Mouse (Mus musculus) limb, embryonic 14.5 days (tissue): ENCODE data around the gene Hoxc12. TPM values are rescaled to one million over a fixed set of nuclear protein-coding genes. Genes with fewer than 3 reads are reported as not detected.

ENCODE experiments used
- ATAC-seq: fragments of 200-750 bp; cut with Nextera tagmentation; 2 replicates; pipeline ENCODE4 v1.8.0; 2017; ENCODE audit warnings: low read depth, moderate number of reproducible peaks, moderate TSS enrichment; ENCODE audit not compliant: low FRiP score
- DNase-seq: peaks from one replicate; pipeline ENCODE4 v3.0.0-alpha.2; 2015; ENCODE audit warnings: low spot score
- H3K27ac ChIP-seq: fragments of 300-500 bp; sonication (generic); replicated peaks from 2 replicates; pipeline ENCODE4 v1.5.1; 2014; ENCODE audit warnings: low read depth, mild to moderate bottlenecking, low read length, moderate library complexity, mixed read lengths
- H3K27me3 ChIP-seq: fragments of 300-500 bp; sonication (generic); 2 replicates; pipeline ENCODE4 v1.6.1; 2014; ENCODE audit warnings: low read length, mixed read lengths; ENCODE audit not compliant: control insufficient read depth, insufficient read depth
- H3K36me3 ChIP-seq: fragments of 300-500 bp; sonication (generic); 2 replicates; pipeline ENCODE4 v1.6.1; 2014; ENCODE audit warnings: mild to moderate bottlenecking, low read length, moderate library complexity, mixed read lengths; ENCODE audit not compliant: control insufficient read depth, insufficient read depth
- H3K4me1 ChIP-seq: fragments of 300-500 bp; sonication (generic); 2 replicates; pipeline ENCODE4 v1.6.1; 2014; ENCODE audit warnings: antibody characterized with exemption, low read length, mixed read lengths; ENCODE audit not compliant: control insufficient read depth, insufficient read depth
- H3K4me2 ChIP-seq: fragments of 300-500 bp; sonication (generic); replicated peaks from 2 replicates; pipeline ENCODE4 v1.6.1; 2014; ENCODE audit warnings: low read depth, mild to moderate bottlenecking, low read length, moderate library complexity; ENCODE audit not compliant: severe bottlenecking
- H3K4me3 ChIP-seq: fragments of 300-500 bp; sonication (generic); replicated peaks from 2 replicates; pipeline ENCODE4 v1.5.1; 2014; ENCODE audit warnings: low read length
- H3K9ac ChIP-seq: fragments of 300-500 bp; sonication (generic); 2 replicates; pipeline ENCODE4 v1.6.1; 2014; ENCODE audit warnings: mild to moderate bottlenecking, low read depth, low read length, moderate library complexity; ENCODE audit not compliant: severe bottlenecking
- H3K9me3 ChIP-seq: fragments of 300-500 bp; sonication (generic); 2 replicates; pipeline ENCODE4 v1.6.1; 2016; ENCODE audit warnings: low read length; ENCODE audit not compliant: control insufficient read depth
- POLR2A ChIP-seq: fragments of 200-500 bp; IDR thresholded peaks from 2 replicates; pipeline ENCODE4 v1.8.0; 2012; ENCODE audit warnings: inconsistent platforms, mild to moderate bottlenecking, moderate library complexity, borderline replicate concordance; ENCODE audit not compliant: insufficient read depth, insufficient read length; ENCODE audit errors: extremely low read depth
- WGBS: fragments of 180-500 bp; shearing (Covaris S2); extraction: QIAGEN DNeasy Blood & Tissue Kit; methylation state at CpG from one replicate; pipeline ENCODE4 v1.1.7; 2014; 5-methylcytosine and 5-hydroxymethylcytosine counted together
- polyA plus RNA-seq, 2 experiments: library from polyadenylated mRNA; depleted of rRNA in 1 of 2; stranded (reverse) in 1 of 2; unstranded in 1 of 2; fragments of >200 nt; fragmentation: Nextera tagmentation in 1 of 2; extraction: Ambion mirVana in 1 of 2; gene quantifications; 2 replicates each; pipeline versions ENCODE4 v1.2.1 to v1.2.3; 2012 to 2014

The Hoxc12 gene
- polyA plus RNA-seq, 2 experiments, result 3.6 to 4.2 TPM

DNA sequence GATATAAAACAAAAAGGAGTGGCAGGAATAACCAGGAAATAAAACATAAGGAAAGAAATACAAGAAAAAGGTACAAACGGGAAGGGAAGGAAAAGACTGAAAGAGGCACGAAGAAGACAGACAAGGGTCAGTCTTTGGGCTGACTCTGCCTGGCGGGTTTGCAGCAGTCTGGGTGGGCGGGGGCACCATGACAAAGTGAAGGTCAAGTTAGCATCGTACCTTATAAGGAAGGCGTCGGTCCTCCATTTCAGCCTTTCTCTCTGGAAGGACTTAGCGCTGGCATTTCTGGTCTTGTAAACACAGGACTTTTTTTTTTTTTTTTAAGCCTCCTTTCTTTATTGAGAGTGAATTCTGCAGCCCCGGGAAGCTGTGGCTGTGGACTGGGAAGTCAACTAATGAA lies 10.7 kb downstream of the Hoxc12 start:
- ATAC-seq (no peak), DNase-seq (no peak)
- Histone ChIP-seq H3K9ac (no peak overlapping the region), H3K4me2 (peak overlapping the region; percentile 8), H3K9me3 (no peaks in the 10 kb centered on the region), H3K4me3 (peak overlapping the region; percentile 13; the same call in 1 of the 2 replicates), H3K27ac (peak overlapping the region; percentile 15; the same call in 1 of the 2 replicates), H3K27me3 (peaks cover 90% of the 10 kb centered on the region), H3K4me1 (no peaks in the 10 kb centered on the region), H3K36me3 (no peaks in the 10 kb centered on the region)
- TF ChIP-seq POLR2A, result no peak
- WGBS, result 2% methylated on average over 9 of the region's 9 CpGs

DNA sequence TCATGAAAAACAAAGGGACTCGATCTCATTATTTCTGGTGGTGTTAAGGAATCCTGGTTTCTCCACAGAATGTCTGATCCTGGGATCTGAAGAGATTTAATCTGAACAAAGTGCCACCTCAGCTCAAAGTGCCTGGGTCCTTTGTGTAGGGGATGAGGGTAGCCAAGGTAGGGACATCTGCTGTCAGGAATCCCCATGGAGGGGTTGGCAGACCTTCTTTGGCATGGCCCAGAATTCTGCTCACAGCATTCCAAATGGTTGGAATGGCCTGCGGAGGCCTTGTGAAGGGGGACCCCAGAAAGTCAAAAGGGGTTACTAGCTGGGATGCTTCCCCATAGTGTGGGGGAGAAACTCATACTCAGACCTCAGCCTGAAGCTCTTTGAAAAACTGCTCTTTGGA lies 12.3 kb downstream of the Hoxc12 start:
- H3K27ac ChIP-seq, result no peak overlapping the region
- ATAC-seq, result no peak
- TF ChIP-seq POLR2A, result no peak
- H3K4me2 ChIP-seq, result peak overlapping the region; percentile 8; the same call in 1 of the 2 replicates
- H3K4me3 ChIP-seq, result no peak overlapping the region
- H3K4me1 ChIP-seq, result no peaks in the 10 kb centered on the region
- 24% methylated on average over 2 of the region's 2 CpGs for WGBS
- no peak for DNase-seq
- no peaks in the 10 kb centered on the region for H3K36me3 ChIP-seq
- no peak overlapping the region for H3K9ac ChIP-seq
- peaks cover 89% of the 10 kb centered on the region for H3K27me3 ChIP-seq
- H3K9me3 ChIP-seq, result no peaks in the 10 kb centered on the region

GRCm38 (mm10) chr15:102949696-102950095 lies 13.1 kb downstream of the Hoxc12 start:
- H3K36me3 ChIP-seq, result no peaks in the 10 kb centered on the region
- WGBS, result 2% methylated on average over 20 of the region's 20 CpGs
- ATAC-seq (no peak), DNase-seq (no peak)
- H3K4me3 ChIP-seq, result peak overlapping the region; percentile 13; the same call in 1 of the 2 replicates
- TF ChIP-seq POLR2A, result no peak
- H3K4me2 ChIP-seq, result peak overlapping the region; percentile 24
- H3K27ac ChIP-seq, result peak overlapping the region; percentile 62; the same call in 1 of the 2 replicates
- peak overlapping the region; percentile 29; the same call in 1 of the 2 replicates for H3K9ac ChIP-seq
- H3K9me3 ChIP-seq, result no peaks in the 10 kb centered on the region
- no peaks in the 10 kb centered on the region for H3K4me1 ChIP-seq
- peaks cover 89% of the 10 kb centered on the region for H3K27me3 ChIP-seq

- TF ChIP-seq POLR2A, result no peak
- no peak for ATAC-seq
- H3K9me3 ChIP-seq, result no peaks in the 10 kb centered on the region
- WGBS, result 18% methylated on average over 2 of the region's 2 CpGs
- H3K9ac ChIP-seq, result no peak overlapping the region
- peak overlapping the region; percentile 24; the same call in 1 of the 2 replicates for H3K4me2 ChIP-seq
- no peak overlapping the region for H3K27ac ChIP-seq
- DNase-seq, result no peak
- H3K4me3 ChIP-seq, result no peak overlapping the region
- peaks cover 89% of the 10 kb centered on the region for H3K27me3 ChIP-seq
- H3K36me3 ChIP-seq, result no peaks in the 10 kb centered on the region
- no peaks in the 10 kb centered on the region for H3K4me1 ChIP-seq
Measured at GRCm38 (mm10) chr15:102950877-102951276, 14.3 kb downstream of the Hoxc12 start.

DNA sequence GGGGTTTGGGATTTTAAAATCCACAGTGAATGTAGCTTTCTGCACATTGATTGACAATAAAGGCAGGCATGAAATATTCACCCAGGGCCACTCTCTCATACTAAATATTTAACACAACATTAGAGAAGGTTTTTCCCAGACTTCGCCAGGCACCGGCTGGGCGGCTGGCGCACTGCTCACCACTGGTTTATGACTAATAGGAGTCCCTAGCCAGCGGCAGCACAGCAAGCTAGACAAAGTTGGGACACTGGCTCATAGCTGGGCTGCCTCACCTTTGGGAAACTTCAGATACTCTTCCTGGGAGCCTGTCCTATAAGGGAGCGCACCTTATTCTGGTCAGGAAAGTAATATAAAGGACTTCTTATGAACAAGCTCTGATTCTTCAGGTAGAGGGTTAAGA lies 17.0 kb downstream of the Hoxc12 start:
- Histone ChIP-seq H3K9ac (peak overlapping the region; percentile 70; the same call in 1 of the 2 replicates), H3K4me1 (no peaks in the 10 kb centered on the region), H3K9me3 (no peaks in the 10 kb centered on the region), H3K36me3 (no peaks in the 10 kb centered on the region), H3K27me3 (peaks cover 90% of the 10 kb centered on the region), H3K27ac (no peak overlapping the region), H3K4me3 (peak overlapping the region; percentile 44; the same call in 1 of the 2 replicates), H3K4me2 (peak overlapping the region; percentile 39)
- no peak for DNase-seq
- no peak for TF ChIP-seq POLR2A
- ATAC-seq, result no peak
- WGBS, result 11% methylated on average over 6 of the region's 6 CpGs
